Mouse (Mus musculus) thymus, postnatal 25 days (tissue): Measurements from ENCODE around the gene Pik3r6.
A peak's percentile ranks its signal among the peaks of the same experiment; 100 is the strongest.

Experiments
- DNase-seq: peaks from one replicate; pipeline ENCODE4 v3.0.0; 2022

The Pik3r6 gene

DNA sequence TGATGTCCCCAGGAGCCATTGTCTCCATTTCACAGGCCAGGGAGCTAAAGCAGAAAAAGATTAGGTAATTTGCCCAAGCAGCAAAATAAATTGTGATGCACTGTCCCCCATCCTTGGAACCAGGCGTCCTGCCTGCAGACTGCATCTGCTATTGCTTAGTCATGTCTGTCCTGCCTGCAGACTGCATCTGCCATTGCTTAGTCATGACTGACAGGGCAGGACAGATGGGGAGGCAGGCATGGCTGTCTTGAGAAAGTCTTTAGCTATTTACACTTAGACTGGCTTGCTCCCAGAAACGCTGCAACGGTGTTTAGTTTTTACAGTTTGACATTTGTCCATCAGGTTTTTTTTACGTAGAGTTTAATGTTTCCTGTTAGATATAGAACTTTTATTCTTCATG lies 33.6 kb downstream of the Pik3r6 start:
- no peak for DNase-seq

DNA sequence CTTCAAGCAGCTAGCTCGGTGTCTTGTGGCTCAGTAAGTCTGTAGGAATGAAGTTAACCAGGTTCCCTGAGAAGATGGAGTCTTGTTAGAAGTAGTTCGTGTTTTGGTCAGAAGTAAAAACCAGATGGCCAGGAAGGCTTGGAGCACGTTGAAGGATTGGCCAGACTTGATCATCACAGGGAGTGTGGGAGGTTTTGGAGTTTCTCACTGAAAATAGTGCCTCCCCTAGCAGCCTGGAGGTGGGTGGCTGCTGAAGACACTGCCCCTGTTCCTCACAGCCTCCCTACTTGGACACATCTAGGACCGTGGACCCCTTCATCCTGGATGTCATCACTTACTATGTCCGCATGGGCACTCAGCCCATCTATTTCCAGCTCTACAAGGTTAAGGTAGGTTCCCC lies 36.8 kb downstream of the Pik3r6 start:
- DNase-seq = no peak

DNA sequence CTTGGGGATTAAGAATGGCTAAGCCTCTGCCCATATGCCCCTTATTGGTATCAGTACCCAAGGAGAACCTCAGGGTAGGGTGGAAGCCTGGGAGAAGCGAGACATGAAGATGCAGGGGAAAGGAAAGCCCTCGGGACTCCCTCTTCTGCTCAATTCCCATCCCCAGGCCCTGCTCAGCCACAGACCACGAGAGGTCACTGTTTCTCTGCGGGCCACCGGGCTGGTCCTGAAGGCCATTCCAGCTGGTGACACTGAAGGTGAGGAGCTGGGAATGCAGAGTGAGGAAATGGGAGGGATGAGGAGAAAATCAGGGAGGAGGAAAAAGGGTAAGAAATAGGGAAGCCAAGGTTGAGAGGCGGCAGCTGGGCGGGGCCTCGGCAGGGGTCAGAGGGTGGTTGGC lies 41.7 kb downstream of the Pik3r6 start:
- DNase-seq = no peak

DNA sequence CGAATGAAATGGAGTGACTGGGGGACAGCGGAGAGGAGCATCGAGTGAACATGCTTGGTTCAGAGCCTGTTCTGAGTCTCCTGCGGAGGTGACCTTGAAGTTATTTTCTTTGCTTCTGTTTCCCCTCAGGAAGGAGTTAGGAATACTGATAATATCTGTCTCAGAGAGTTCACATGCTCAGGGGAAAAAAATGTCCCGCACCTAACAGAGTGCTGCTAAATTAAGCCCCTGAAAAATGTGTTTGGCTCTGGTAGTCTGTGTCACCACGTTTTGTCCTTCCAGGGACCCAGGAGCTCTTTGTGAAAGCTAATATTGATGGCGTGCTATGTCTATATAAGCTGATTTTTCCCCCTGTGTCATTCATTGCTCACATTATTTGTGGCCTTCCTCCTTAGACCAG lies 42.4 kb downstream of the Pik3r6 start:
- DNase-seq = no peak

DNA sequence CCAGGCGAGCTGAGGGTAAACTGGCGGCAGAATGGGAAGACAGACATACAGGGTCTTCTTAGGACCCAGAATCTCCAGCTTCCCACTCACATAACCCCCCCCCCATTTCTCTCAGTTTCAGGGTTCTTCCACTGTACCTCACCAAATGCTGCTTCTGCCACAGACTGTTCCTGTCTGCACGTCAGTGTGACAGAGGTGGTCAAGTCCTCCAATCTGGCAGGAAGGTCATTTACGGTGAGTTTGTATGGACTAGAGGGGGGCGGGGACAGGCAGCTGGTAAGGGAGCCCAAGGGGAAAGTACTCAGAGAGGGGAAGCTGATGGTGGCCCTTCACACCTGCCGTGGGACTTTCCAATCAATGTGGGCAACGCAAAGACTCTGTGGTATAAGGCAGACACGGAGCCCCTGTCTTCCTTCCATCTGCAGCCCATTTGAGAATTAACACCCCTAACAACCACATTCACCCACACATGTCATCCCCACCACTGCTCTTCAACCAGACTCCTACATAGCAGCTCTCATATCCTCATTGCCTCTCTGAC lies 42.9 kb downstream of the Pik3r6 start:
- DNase-seq = no peak

DNA sequence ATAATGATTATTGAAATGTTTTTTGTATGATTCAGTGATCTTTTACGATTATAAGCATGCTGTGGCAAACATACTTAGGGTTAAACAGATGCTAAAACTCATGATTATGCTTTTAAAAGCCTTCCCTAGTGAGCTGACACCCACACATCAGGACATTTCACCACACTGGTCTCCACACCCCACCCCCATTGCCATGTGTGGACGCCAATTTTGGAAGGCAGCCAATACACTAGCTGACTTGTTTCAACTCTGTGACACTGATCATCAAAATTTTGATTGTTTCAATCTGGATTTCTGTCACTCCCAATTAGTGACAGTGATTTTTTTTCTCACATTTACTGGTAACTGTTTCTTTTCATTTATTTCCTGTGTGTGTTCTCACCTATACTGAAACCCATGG lies 44.7 kb downstream of the Pik3r6 start:
- DNase-seq = no peak

DNA sequence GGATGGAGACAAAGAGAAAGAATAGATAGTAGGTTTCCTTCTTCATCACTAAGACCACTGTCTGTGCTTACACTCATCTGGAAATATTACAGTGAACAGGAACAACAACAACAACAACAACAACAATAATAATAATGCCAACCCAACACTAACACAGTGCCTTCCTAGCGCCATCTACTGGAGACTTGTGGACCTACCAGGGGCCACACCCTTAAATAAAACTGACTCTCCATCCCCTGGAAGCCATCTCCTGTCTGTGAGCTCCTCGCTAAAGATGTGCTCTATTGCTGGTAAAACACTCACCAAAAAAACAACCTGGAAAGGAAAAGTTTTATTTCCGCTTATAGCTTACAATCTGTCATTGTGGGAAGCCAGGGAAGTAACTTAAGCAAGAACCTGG lies 46.8 kb downstream of the Pik3r6 start:
- peak; percentile 28 for DNase-seq

DNA sequence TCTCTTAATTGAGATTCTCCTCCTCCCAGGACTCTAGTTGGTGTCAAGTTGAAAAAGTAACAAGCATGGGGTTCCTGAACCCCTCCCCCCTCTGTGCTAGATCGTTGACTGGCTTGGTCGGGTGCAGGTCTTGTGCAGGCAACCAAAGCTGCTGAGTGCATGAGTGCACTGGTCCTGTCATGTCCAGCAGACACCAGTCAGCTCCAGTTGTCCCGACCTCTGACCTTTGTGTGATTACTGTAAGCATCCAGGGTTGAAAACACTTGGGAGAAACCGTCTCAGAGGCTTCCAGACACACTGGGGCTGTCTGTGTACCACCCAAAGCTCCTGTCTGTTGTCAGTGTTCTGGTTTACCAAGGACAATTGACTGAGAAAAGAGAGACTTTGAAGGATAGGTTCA lies 47.5 kb downstream of the Pik3r6 start:
- DNase-seq = no peak

DNA sequence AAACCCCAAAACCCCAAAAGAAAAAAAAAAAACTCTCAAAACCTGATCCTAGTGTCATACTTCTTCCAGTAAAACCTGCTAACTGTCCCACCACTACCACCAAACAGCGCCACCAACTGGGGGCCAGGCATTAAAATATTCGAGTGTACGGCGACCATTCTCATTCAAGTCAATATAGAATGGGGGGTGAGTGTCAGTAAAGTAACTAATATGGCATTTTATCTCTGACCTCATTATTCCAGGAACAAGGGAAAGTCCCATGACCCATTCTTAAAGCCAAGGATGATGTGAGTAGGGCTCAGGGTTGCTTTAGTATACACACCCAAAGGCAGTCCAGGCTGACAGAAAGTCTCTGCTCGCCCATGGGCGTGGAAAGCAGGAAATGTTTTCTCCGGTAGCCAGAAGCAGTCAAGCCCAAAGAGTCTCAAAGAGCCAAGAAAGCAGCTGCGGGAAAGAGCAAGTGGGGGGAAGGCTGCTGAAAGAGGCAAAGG lies 51.2 kb downstream of the Pik3r6 start:
- peak; percentile 69 for DNase-seq

DNA sequence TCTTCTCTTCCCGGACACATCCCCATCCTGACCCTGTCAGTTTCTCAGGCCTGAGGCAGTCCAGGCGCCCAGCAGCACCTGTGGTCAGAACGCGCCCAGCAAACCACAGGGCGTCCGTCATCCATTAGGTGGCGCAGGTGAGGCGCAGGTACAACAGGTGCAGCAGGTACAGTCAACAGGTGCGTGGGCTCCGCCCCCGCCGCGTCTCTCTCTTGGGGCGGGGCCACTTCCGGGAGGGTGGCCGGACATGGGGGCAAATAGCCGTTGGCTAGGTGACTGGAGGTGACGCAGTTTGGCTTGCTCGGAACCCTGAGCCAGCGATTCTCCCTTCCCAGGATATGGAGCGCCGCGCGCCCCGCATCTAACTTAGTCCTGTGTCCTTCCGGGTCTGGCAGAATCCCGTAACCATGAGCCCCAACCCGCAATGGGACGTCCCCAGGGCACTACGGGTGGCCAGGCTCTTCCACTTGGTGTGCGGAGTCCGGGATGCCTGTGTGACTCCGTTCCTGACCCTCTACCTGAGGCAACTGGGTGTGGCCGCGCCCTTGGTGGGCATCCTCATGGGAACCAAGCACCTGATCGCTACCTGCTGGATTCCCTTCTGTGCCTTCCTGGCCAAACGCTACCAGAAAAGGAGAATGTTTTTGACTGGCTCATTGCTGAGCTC lies 53.2 kb downstream of the Pik3r6 start, which contains the start of gene Mfsd6l:
Gene Mfsd6l, plus strand, starts transcription at position 269 of the 667 bp plus-strand sequence.
- DNase-seq = no peak

DNA sequence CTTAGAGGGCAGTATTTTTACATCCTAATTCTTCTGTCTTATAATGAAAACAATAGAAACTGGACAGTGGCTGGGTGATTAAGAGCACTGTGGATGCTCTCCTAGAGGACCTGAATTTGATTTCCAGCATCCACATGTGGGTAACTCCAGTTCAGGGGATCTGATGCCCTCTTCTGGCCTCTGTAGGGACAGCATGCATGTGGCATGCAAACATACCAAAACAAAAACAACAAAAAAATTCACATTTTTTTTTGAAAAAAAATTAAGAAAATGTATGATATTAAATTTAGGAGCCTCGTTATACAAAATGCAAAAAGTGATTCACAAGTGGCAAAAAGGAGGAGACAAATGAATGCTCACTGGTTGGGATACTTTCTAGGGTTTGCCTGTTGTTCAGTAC lies 56.7 kb downstream of the Pik3r6 start:
- peak; percentile 36 for DNase-seq

DNA sequence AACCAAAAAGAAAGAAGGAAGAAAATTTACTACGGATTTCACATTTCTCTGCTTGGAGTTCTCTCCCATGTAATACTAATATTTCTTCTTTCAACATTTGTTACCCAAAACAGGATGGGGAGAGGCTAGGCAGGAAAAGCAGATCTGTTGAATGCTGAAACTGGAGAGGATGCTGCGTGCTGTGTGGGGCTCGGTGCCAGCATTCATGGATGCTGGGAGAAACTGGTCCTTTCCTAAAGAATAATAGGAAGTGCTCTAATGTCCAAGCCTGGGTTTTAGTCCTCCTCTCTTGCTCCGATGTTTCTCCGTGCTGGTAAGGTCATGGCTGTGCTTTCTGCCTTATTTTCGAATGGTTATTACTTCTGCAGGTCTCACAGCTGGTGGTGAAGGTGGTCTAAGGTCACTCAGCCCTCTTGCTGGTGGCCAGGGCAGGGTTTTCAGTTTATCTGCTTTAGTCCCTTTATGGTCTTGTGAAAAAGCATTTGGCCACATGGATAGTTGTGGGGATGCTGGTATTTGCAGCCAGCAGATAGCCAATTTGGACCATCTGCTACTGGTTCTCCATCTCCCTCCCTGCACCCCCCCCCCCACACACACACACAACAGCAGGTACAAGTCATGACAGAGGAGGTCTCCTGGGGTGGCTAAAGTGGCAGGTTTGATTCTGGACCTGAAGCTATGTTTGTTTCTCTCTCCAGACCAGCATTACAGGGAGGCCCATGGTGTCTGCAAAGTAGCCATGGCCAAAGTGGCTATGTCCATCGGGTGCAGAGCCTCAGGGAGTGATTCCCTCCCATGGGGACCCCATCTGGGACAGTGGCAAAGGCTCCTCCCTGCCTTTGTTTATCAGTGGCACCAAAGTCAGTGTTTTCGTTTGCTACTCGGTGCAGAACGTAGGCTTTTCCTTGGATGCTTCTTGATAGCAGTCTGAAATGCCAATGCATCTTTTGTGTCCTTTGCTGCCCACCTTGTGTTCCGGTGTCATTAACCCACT lies 59.4 kb downstream of the Pik3r6 start:
- no peak for DNase-seq

DNA sequence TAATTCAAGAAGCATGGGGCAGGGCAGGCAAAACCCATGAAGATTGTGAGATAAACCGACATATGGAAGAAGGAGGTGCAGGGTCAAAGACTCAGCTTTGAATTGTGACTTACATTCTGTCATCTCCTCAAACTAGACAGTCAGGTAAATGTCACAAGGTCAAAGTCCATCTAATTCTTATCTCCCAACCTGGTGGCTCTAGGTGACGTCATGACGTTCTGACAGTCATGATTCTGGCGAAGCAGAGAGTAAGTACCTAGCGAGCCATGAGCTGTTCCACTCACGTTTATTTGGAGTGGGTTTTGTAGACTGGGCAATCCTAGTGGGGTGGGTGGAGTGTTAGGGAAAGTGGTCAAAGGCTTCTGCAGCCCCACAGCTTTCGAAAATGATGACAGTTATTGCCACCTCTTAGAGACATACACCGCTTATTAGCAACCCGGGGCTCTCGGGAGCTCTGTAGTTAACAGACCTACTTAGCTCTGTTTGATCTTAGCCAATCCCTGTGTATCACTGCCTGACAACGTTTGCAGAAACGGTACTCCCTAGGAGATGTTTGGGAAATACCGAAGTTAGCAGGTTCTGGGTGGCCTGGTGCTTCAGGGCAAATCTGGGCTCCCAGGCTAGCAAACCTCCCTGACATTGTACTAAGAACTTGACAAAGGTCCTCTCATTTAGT lies 61.7 kb downstream of the Pik3r6 start:
- DNase-seq = no peak

DNA sequence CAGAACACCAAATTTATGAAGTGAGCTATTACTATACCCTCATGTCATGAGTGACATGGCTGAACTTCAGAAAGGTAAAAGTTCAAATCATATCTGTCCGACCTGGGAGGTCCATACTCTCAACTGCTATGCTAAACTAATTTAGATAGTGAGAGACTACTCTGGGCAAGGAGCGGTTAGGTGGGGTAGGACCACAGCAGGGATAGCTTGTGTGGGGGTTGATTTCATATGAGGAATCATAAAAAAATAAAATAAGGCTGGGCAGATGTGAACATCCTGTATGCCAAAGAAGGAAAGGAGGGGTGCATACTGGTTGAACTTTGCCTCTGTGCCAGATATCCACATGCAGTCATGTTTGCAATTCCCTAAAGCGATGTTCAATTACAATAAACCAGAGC lies 62.2 kb downstream of the Pik3r6 start:
- no peak for DNase-seq

DNA sequence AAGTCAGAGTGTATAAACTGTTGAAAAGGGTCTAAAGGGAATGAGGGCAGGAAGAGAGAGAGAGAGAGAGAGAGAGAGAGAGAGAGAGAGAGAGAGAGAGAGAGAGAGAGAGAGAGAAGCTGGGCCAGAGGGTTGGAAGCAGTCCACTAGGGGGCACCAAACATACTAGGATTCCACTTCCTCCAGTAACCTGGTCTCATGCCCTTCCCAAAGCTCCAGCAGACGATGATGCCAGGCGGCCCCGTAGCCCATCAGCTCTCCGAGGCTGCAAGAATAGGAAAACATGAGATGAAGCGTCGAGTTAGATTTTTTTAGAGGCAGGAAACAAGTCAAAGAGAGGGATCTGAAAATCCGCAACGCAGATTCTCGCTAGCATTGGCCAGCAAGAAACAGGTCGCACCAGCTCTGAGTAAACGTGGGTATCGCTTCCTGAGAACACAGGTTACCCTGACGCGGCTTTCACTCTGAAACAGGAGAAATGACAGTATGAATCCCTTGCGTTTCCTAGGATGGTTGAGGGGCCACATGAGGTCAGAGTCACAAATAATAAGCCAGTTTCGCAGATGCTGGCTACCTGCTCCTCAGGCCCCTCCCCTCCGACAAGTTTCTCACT lies 63.7 kb downstream of the Pik3r6 start:
- DNase-seq = peak; percentile 55

DNA sequence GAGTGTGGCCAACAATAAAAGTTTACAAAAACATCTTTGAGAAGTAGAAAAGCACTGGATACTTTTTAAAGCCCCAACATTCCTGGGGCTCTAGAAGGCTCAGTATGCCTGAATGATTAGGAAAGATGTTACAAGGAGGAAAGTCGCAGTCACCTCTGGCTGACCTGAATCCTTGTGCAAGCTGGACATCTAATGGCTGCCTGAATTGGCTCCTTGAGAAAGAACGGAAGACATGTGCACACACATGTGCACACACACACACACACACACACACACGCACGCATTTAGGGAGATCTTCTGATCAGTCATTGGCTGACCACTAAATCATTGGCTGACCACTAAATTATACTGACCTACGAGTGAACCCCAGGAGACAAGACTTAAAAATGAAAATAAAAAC lies 68.0 kb downstream of the Pik3r6 start:
- DNase-seq = no peak

DNA sequence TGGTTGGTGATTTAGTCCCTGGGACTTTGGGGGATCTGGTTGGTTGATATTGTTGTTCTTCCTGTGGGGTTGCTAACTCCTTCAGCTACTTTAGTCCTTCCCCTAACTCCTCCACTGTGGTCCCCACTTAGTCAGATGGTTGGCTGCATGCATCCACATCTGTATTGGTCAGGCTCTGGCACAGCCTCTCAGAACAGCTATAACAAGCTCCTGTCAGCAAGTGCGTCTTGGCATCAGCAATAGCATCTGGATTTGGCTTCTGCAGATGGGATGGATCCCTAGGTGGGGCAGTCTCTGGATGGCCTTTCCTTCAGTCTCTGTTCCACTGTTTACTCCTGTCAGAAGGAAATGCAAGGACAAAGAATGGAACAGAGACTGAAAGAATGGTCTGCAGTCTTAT lies 74.3 kb downstream of the Pik3r6 start:
- no peak for DNase-seq

DNA sequence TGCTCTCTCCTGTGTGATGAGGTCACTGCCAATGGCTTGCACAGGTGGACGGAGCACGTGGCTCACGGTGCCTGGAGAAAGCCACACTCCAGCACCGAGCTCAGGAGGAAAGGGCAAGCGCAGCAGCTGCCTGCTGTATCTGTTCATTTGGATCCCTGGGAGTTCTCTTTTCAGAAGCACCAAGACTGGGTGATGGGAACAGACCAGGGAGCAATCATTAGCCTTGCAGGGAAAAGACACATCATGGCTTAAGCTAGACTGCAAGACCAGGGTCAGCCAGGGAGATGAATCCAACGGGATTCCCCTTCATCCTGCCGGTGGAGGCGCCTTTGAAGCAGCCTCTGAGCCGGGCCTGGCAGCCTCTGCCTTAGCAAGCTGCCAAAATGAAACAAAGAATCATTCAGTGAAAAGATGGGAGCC lies 76.7 kb downstream of the Pik3r6 start:
- DNase-seq = no peak

DNA sequence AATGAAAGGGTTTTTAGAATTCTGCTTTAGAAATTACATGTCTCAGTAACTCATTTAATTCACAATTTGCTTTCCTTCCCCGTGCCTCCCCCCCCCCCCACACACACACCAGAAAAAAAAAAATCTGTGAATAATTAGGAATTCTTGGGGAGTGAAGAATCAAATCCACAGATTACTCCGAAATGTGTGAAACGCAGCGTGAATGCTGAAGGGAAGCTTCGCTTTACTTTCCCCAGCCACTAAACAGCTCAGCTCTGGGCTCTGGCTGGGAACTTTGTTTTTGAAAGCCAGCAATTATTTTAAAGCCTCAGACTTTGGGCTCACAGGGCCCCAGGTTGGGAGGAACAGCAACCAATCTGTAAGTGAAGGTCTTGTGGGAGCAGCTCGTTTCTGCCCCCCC lies 77.7 kb downstream of the Pik3r6 start:
- DNase-seq = no peak

DNA sequence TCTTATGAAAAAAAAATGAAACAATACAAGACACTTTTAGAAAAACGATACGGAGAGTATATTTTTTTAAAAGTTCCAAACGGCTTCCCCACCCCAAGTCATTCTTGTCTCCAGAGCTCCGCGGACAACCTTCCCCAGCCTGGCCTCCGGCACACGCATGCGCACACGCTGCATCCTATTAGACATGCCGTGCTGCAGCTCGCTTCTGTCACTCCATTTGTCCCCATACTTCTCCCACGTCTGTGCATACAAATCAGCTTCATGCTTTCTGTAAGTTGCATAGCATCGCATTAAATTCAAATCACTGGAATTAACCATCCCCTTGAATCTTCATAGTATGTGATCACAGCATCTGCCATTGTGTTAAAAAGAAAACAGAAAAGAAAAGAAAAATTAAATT lies 80.4 kb downstream of the Pik3r6 start:
- DNase-seq = no peak

DNA sequence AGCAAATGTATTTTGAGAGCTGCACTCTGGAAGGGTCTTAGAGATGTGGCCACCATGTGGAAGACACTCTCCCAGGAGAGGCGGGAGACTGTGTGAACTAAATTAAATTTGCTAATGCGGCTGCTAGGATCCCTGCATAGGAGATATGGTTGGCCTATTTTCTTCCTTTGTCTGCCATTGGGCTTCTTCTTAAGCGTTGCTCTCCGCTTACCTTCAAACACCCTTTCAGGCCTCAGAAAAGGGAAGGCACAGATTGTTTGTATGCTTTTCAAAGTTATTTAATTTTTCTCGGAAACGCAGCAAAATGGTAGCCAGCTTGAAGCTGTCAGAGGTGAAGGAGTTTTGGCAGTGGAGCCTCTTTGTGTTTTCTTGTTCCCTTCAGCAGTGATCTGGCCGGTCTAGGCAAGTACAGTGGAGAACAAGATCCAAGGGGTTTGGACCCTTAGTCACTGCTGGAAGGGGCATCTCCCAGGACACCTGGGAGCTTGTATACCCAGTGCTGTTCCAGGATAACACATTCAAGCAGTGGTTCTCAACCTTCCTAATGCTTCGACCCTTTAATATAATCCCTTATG lies 81.2 kb downstream of the Pik3r6 start:
- DNase-seq = no peak

DNA sequence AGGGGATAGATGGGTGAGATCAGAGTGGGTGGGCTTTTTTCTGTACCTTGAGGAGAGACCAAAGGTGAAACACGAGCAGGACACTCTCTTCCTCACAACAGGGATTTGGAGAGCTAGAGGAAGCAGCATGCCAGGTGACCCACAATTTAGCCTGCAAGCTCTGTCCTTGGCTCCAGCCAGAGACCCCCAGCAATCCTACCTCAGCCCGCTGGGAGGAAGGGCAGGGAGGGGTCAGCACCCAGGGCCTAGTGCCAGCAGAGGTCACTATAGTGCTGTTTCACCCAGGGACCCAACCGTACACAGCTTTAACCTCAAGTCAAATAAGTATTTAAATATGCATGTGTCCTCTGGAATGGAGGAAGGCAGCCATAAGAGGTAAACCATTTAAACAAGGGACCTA lies 83.1 kb downstream of the Pik3r6 start:
- peak; percentile 29 for DNase-seq
